Mouse (Mus musculus): ENCODE results near the gene Zfp950. TPM values are rescaled to one million over a fixed set of nuclear protein-coding genes. Genes with fewer than 3 reads are reported as not detected.
A peak's percentile ranks its signal among the peaks of the same experiment; 100 is the strongest.

The Zfp950 gene
- polyA plus RNA-seq, 1 experiment from 2014 or later = 28.3 TPM

GRCm38 (mm10) chr19:61138655-61139054 lies 2.0 kb downstream of the Zfp950 start:
- Histone ChIP-seq H3K4me2 (replicated peaks; ENCODE audit: low read depth) (no peak overlapping the region), H3K36me3 (ENCODE audit: control insufficient read depth, insufficient read depth) (no peaks in the 10 kb centered on the region), H3K4me1 (replicated peaks; ENCODE audit: control insufficient read depth, insufficient read depth, low read length) (peaks cover 6% of the 10 kb centered on the region), H3K9ac (ENCODE audit: low read depth, low read length) (no peak overlapping the region), H3K9me3 (ENCODE audit: control insufficient read depth) (no peaks in the 10 kb centered on the region), H3K27me3 (replicated peaks; ENCODE audit: control insufficient read depth, insufficient read depth, low read length) (no peaks in the 10 kb centered on the region), H3K27ac (ENCODE audit: low read depth, low read length) (no peak overlapping the region), H3K4me3 (ENCODE audit: low read depth, low read length) (no peak overlapping the region)
- no peak for ATAC-seq
- no peak for TF ChIP-seq CTCF (IDR thresholded peaks at IDR 0.05; ENCODE audit: low read depth)

GRCm38 (mm10) chr19:61131096-61131495 lies 9.5 kb downstream of the Zfp950 start:
- H3K36me3 ChIP-seq (ENCODE audit: control insufficient read depth, insufficient read depth) = peaks cover 6% of the 10 kb centered on the region; the same call in 1 of the 2 replicates
- no peak overlapping the region for H3K4me3 ChIP-seq (ENCODE audit: low read depth, low read length)
- no peaks in the 10 kb centered on the region for H3K27me3 ChIP-seq (replicated peaks; ENCODE audit: control insufficient read depth, insufficient read depth, low read length)
- 91% methylated on average over 10 of the region's 10 CpGs for WGBS
- no peak for TF ChIP-seq CTCF (IDR thresholded peaks at IDR 0.05; ENCODE audit: low read depth)
- no peak overlapping the region for H3K4me2 ChIP-seq (replicated peaks; ENCODE audit: low read depth)
- H3K9me3 ChIP-seq (ENCODE audit: control insufficient read depth) = no peaks in the 10 kb centered on the region
- ATAC-seq = no peak
- H3K27ac ChIP-seq (ENCODE audit: low read depth, low read length) = no peak overlapping the region
- no peak overlapping the region for H3K9ac ChIP-seq (ENCODE audit: low read depth, low read length)
- H3K4me1 ChIP-seq (replicated peaks; ENCODE audit: control insufficient read depth, insufficient read depth, low read length) = no peaks in the 10 kb centered on the region

- no peaks in the 10 kb centered on the region for H3K36me3 ChIP-seq (ENCODE audit: control insufficient read depth, insufficient read depth)
- H3K27me3 ChIP-seq (replicated peaks; ENCODE audit: control insufficient read depth, insufficient read depth, low read length) = no peaks in the 10 kb centered on the region
- TF ChIP-seq CTCF (IDR thresholded peaks at IDR 0.05; ENCODE audit: low read depth) = peak; percentile 52
- H3K9ac ChIP-seq (ENCODE audit: low read depth, low read length) = no peak overlapping the region
- H3K4me2 ChIP-seq (replicated peaks; ENCODE audit: low read depth) = no peak overlapping the region
- H3K4me3 ChIP-seq (ENCODE audit: low read depth, low read length) = no peak overlapping the region
- no peak for ATAC-seq
- peaks cover 2% of the 10 kb centered on the region; the same call in 1 of the 2 replicates for H3K9me3 ChIP-seq (ENCODE audit: control insufficient read depth)
- H3K4me1 ChIP-seq (replicated peaks; ENCODE audit: control insufficient read depth, insufficient read depth, low read length) = no peaks in the 10 kb centered on the region
- 73% methylated on average over 2 of the region's 2 CpGs for WGBS
- no peak overlapping the region for H3K27ac ChIP-seq (ENCODE audit: low read depth, low read length)
Observed at GRCm38 (mm10) chr19:61110184-61110583, 30.5 kb downstream of the Zfp950 start.

GRCm38 (mm10) chr19:61097764-61098163 lies 42.9 kb downstream of the Zfp950 start:
- no peak for ATAC-seq
- H3K9ac ChIP-seq (ENCODE audit: low read depth, low read length) = no peak overlapping the region
- H3K27me3 ChIP-seq (replicated peaks; ENCODE audit: control insufficient read depth, insufficient read depth, low read length) = no peaks in the 10 kb centered on the region
- H3K4me3 ChIP-seq (ENCODE audit: low read depth, low read length) = no peak overlapping the region
- H3K9me3 ChIP-seq (ENCODE audit: control insufficient read depth) = no peaks in the 10 kb centered on the region
- H3K27ac ChIP-seq (ENCODE audit: low read depth, low read length) = no peak overlapping the region
- H3K4me2 ChIP-seq (replicated peaks; ENCODE audit: low read depth) = no peak overlapping the region
- 13% methylated on average over 4 of the region's 4 CpGs for WGBS
- TF ChIP-seq CTCF (IDR thresholded peaks at IDR 0.05; ENCODE audit: low read depth) = peak; percentile 71
- H3K4me1 ChIP-seq (replicated peaks; ENCODE audit: control insufficient read depth, insufficient read depth, low read length) = no peaks in the 10 kb centered on the region
- no peaks in the 10 kb centered on the region; the same call in 1 of the 2 replicates for H3K36me3 ChIP-seq (ENCODE audit: control insufficient read depth, insufficient read depth)

GRCm38 (mm10) chr19:61096776-61097175 lies 43.9 kb downstream of the Zfp950 start:
- 78% methylated on average over 2 of the region's 2 CpGs for WGBS
- Histone ChIP-seq H3K27ac (ENCODE audit: low read depth, low read length) (no peak overlapping the region), H3K36me3 (ENCODE audit: control insufficient read depth, insufficient read depth) (no peaks in the 10 kb centered on the region; the same call in 1 of the 2 replicates), H3K4me2 (replicated peaks; ENCODE audit: low read depth) (no peak overlapping the region), H3K9ac (ENCODE audit: low read depth, low read length) (no peak overlapping the region), H3K27me3 (replicated peaks; ENCODE audit: control insufficient read depth, insufficient read depth, low read length) (no peaks in the 10 kb centered on the region), H3K9me3 (ENCODE audit: control insufficient read depth) (no peaks in the 10 kb centered on the region), H3K4me3 (ENCODE audit: low read depth, low read length) (no peak overlapping the region), H3K4me1 (replicated peaks; ENCODE audit: control insufficient read depth, insufficient read depth, low read length) (no peaks in the 10 kb centered on the region)
- no peak for TF ChIP-seq CTCF (IDR thresholded peaks at IDR 0.05; ENCODE audit: low read depth)
- ATAC-seq = no peak

- no peak for ATAC-seq
- Histone ChIP-seq H3K27ac (ENCODE audit: low read depth, low read length) (no peak overlapping the region), H3K4me2 (replicated peaks; ENCODE audit: low read depth) (no peak overlapping the region), H3K9ac (ENCODE audit: low read depth, low read length) (no peak overlapping the region), H3K4me1 (replicated peaks; ENCODE audit: control insufficient read depth, insufficient read depth, low read length) (no peaks in the 10 kb centered on the region), H3K4me3 (ENCODE audit: low read depth, low read length) (no peak overlapping the region), H3K27me3 (replicated peaks; ENCODE audit: control insufficient read depth, insufficient read depth, low read length) (no peaks in the 10 kb centered on the region), H3K9me3 (ENCODE audit: control insufficient read depth) (no peaks in the 10 kb centered on the region), H3K36me3 (ENCODE audit: control insufficient read depth, insufficient read depth) (no peaks in the 10 kb centered on the region; the same call in 1 of the 2 replicates)
- TF ChIP-seq CTCF (IDR thresholded peaks at IDR 0.05; ENCODE audit: low read depth) = no peak
- 87% methylated on average over 4 of the region's 4 CpGs for WGBS
Observed at GRCm38 (mm10) chr19:61090541-61090940, 50.1 kb downstream of the Zfp950 start.

- ATAC-seq = no peak
- no peak overlapping the region for H3K4me3 ChIP-seq (ENCODE audit: low read depth, low read length)
- H3K27me3 ChIP-seq (replicated peaks; ENCODE audit: control insufficient read depth, insufficient read depth, low read length) = no peaks in the 10 kb centered on the region
- 93% methylated on average over 3 of the region's 3 CpGs for WGBS
- no peaks in the 10 kb centered on the region for H3K9me3 ChIP-seq (ENCODE audit: control insufficient read depth)
- H3K27ac ChIP-seq (ENCODE audit: low read depth, low read length) = no peak overlapping the region
- H3K4me1 ChIP-seq (replicated peaks; ENCODE audit: control insufficient read depth, insufficient read depth, low read length) = no peaks in the 10 kb centered on the region
- TF ChIP-seq CTCF (IDR thresholded peaks at IDR 0.05; ENCODE audit: low read depth) = no peak
- no peaks in the 10 kb centered on the region; the same call in 1 of the 2 replicates for H3K36me3 ChIP-seq (ENCODE audit: control insufficient read depth, insufficient read depth)
- H3K9ac ChIP-seq (ENCODE audit: low read depth, low read length) = no peak overlapping the region
- no peak overlapping the region for H3K4me2 ChIP-seq (replicated peaks; ENCODE audit: low read depth)
Observed at GRCm38 (mm10) chr19:61089001-61089400, 51.6 kb downstream of the Zfp950 start.
